Mouse (Mus musculus): ENCODE results near the gene Rai14.

DNA sequence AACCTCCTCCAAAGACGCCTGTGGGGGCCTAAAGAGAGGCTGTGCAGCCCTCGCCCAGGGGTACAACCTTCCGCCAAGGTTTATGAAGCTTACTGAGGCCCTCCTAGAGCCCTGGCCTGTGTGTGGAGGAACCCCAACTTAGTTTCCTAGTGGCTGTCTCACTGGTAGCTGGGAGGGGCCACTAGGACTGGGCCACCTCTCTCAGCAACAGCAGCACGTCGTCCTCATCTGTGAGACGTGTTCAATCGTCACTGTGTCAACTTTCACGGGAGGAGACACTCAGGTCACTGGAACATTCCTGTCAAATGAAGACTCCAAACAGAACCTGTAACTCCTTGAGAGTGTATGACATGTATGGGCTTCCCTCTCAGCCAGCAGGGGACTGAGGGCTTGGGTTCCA, 8.0 kb downstream of the Rai14 start:
- no peak for TF ChIP-seq CTCF (IDR thresholded peaks at IDR 0.05; ENCODE audit: insufficient read depth, low read depth, low read length)
- no peak for TF ChIP-seq POLR2A (IDR thresholded peaks at IDR 0.05; ENCODE audit: insufficient read depth, low read depth, low read length)

Data from olfactory bulb, adult 2 months (tissue).